In genomic region chr10:28366065-28366677, GRCm38 (mm10) we compare ENCODE assay signal across 22 mouse cellular contexts.
DNase-seq lines count a peak whose midpoint lies in the region; ATAC-seq and TF ChIP-seq lines count a peak whose summit lies in the region.
"Had no signal": no experiment of that assay in that cellular context is flagged by ENCODE, and none has a peak within 500 bp of the region (broad histone marks: within the 10 kb centered on the region; RNA-seq: fewer than 3 reads in every experiment).

No protein-coding gene starts in this region.

- H3K4me2 ChIP-seq in midbrain, embryonic 13.5 days (replicated peaks): no peak overlapping the region
- H3K4me2 ChIP-seq in midbrain, embryonic 11.5 days: no peak overlapping the region
- H3K4me2 ChIP-seq in hindbrain, embryonic 15.5 days: no peak overlapping the region
- H3K4me2 ChIP-seq in midbrain, postnatal 0 days (ENCODE audit: low read depth, low read length, poor library complexity, severe bottlenecking): no peak overlapping the region
- no peak overlapping the region for H3K4me2 ChIP-seq in intestine, embryonic 15.5 days (replicated peaks)
- H3K4me2 ChIP-seq: embryonic facial prominence, embryonic 12.5 days; heart, embryonic 15.5 days; limb, embryonic 13.5 days; liver, embryonic 12.5 days had no signal

- DNase-seq in midbrain, embryonic 11.5 days (ENCODE audit: low spot score, missing footprints): no peak
- DNase-seq in embryo, embryonic 11 days: peak; percentile 27
- peak; percentile 11 for DNase-seq in midbrain, postnatal 0 days (ENCODE audit: low spot score)
- DNase-seq in kidney, postnatal 10 days: no peak
- DNase-seq in thymus, postnatal 14 days: no peak
- DNase-seq: adrenal gland, postnatal 25 days; cerebellum, adult 9-10 months; gastrocnemius, adult 2 months; heart, postnatal 36 days; kidney, adult 9 months; kidney, postnatal 36 days; lung, adult 18-20 months; lung, postnatal 14 days; right cerebral cortex, postnatal 4 days; thymus, postnatal 25 days had no signal

- no peaks in the 10 kb centered on the region for H3K36me3 ChIP-seq in midbrain, embryonic 13.5 days
- no peaks in the 10 kb centered on the region for H3K36me3 ChIP-seq in midbrain, embryonic 11.5 days (ENCODE audit: control insufficient read depth, insufficient read depth, low read length)
- H3K36me3 ChIP-seq in hindbrain, embryonic 15.5 days: no peaks in the 10 kb centered on the region
- H3K36me3 ChIP-seq in midbrain, postnatal 0 days (ENCODE audit: insufficient read depth, low read length): no peaks in the 10 kb centered on the region
- H3K36me3 ChIP-seq in intestine, embryonic 15.5 days: no peaks in the 10 kb centered on the region
- H3K36me3 ChIP-seq: embryonic facial prominence, embryonic 12.5 days; heart, embryonic 15.5 days; limb, embryonic 13.5 days; liver, embryonic 12.5 days had no signal

- peak overlapping the region; percentile 31 for H3K27ac ChIP-seq in midbrain, embryonic 13.5 days
- no peak overlapping the region for H3K27ac ChIP-seq in midbrain, embryonic 11.5 days (ENCODE audit: low read depth, low read length)
- H3K27ac ChIP-seq in hindbrain, embryonic 15.5 days (replicated peaks): 0 out of 2 replicates have a peak overlapping the region, but pooled peaks have one; percentile 15
- no peak overlapping the region for H3K27ac ChIP-seq in midbrain, postnatal 0 days (ENCODE audit: low read depth, low read length)
- no peak overlapping the region for H3K27ac ChIP-seq in intestine, embryonic 15.5 days
- H3K27ac ChIP-seq: embryonic facial prominence, embryonic 12.5 days; gastrocnemius, adult 2 months; heart, embryonic 15.5 days; limb, embryonic 13.5 days; liver, embryonic 12.5 days had no signal

- TF ChIP-seq CTCF in midbrain, postnatal 0 days (IDR thresholded peaks at IDR 0.05): no peak

- 80% methylated on average over 5 of the region's 5 CpGs for WGBS in midbrain, embryonic 13.5 days
- 89% methylated on average over 5 of the region's 5 CpGs for WGBS in midbrain, embryonic 11.5 days
- WGBS in hindbrain, embryonic 15.5 days: 60% methylated on average over 5 of the region's 5 CpGs
- WGBS in midbrain, postnatal 0 days: 76% methylated on average over 5 of the region's 5 CpGs
- WGBS in intestine, embryonic 15.5 days: 80% methylated on average over 5 of the region's 5 CpGs

- no peak overlapping the region for H3K4me3 ChIP-seq in midbrain, embryonic 13.5 days (replicated peaks)
- no peak overlapping the region for H3K4me3 ChIP-seq in midbrain, embryonic 11.5 days (ENCODE audit: low read depth, low read length)
- H3K4me3 ChIP-seq in hindbrain, embryonic 15.5 days: no peak overlapping the region
- H3K4me3 ChIP-seq in midbrain, postnatal 0 days (ENCODE audit: low read depth, low read length): no peak overlapping the region
- H3K4me3 ChIP-seq in intestine, embryonic 15.5 days (replicated peaks): no peak overlapping the region
- H3K4me3 ChIP-seq: embryonic facial prominence, embryonic 12.5 days; gastrocnemius, adult 2 months; heart, embryonic 15.5 days; limb, embryonic 13.5 days; liver, embryonic 12.5 days had no signal

- H3K4me1 ChIP-seq in midbrain, embryonic 13.5 days (replicated peaks): no peaks in the 10 kb centered on the region
- H3K4me1 ChIP-seq in midbrain, embryonic 11.5 days (ENCODE audit: control insufficient read depth, insufficient read depth, low read length): no peaks in the 10 kb centered on the region
- H3K4me1 ChIP-seq in hindbrain, embryonic 15.5 days (replicated peaks): no peaks in the 10 kb centered on the region; the same call in 1 of the 2 replicates
- H3K4me1 ChIP-seq in midbrain, postnatal 0 days (ENCODE audit: insufficient read depth, low read length): no peaks in the 10 kb centered on the region
- no peaks in the 10 kb centered on the region for H3K4me1 ChIP-seq in intestine, embryonic 15.5 days (replicated peaks)
- H3K4me1 ChIP-seq: liver, embryonic 12.5 days had no signal

- 0 out of 2 replicates have a peak, but pooled peaks have one; percentile 9 for ATAC-seq in midbrain, embryonic 13.5 days
- no peak for ATAC-seq in midbrain, embryonic 11.5 days (ENCODE audit: low FRiP score)
- peak; percentile 72; the same call in 1 of the 2 replicates for ATAC-seq in hindbrain, embryonic 15.5 days (ENCODE audit: low FRiP score, low read depth)
- ATAC-seq in midbrain, postnatal 0 days (ENCODE audit: low FRiP score): no peak
- no peak for ATAC-seq in intestine, embryonic 15.5 days
- ATAC-seq: liver, embryonic 12.5 days had no signal

- H3K9ac ChIP-seq in midbrain, embryonic 13.5 days (replicated peaks): no peak overlapping the region
- H3K9ac ChIP-seq in midbrain, embryonic 11.5 days (ENCODE audit: low read length): no peak overlapping the region
- no peak overlapping the region for H3K9ac ChIP-seq in hindbrain, embryonic 15.5 days
- H3K9ac ChIP-seq in midbrain, postnatal 0 days (replicated peaks; ENCODE audit: low read length, poor library complexity, severe bottlenecking): no peak overlapping the region
- no peak overlapping the region for H3K9ac ChIP-seq in intestine, embryonic 15.5 days
- H3K9ac ChIP-seq: embryonic facial prominence, embryonic 12.5 days; heart, embryonic 15.5 days; limb, embryonic 13.5 days; liver, embryonic 12.5 days had no signal

- no peaks in the 10 kb centered on the region for H3K9me3 ChIP-seq in midbrain, embryonic 13.5 days
- no peaks in the 10 kb centered on the region for H3K9me3 ChIP-seq in midbrain, embryonic 11.5 days (ENCODE audit: control insufficient read depth, low read length)
- H3K9me3 ChIP-seq in hindbrain, embryonic 15.5 days: no peaks in the 10 kb centered on the region
- no peaks in the 10 kb centered on the region for H3K9me3 ChIP-seq in midbrain, postnatal 0 days (ENCODE audit: low read length)
- no peaks in the 10 kb centered on the region for H3K9me3 ChIP-seq in intestine, embryonic 15.5 days
- H3K9me3 ChIP-seq: embryonic facial prominence, embryonic 12.5 days; heart, embryonic 15.5 days; limb, embryonic 13.5 days; liver, embryonic 12.5 days had no signal

- no peaks in the 10 kb centered on the region for H3K27me3 ChIP-seq in midbrain, embryonic 13.5 days
- H3K27me3 ChIP-seq in midbrain, embryonic 11.5 days (ENCODE audit: control insufficient read depth, insufficient read depth, low read length): no peaks in the 10 kb centered on the region
- no peaks in the 10 kb centered on the region for H3K27me3 ChIP-seq in hindbrain, embryonic 15.5 days
- H3K27me3 ChIP-seq in midbrain, postnatal 0 days (ENCODE audit: insufficient read depth, low read length): no peaks in the 10 kb centered on the region
- no peaks in the 10 kb centered on the region for H3K27me3 ChIP-seq in intestine, embryonic 15.5 days (replicated peaks)
- H3K27me3 ChIP-seq: embryonic facial prominence, embryonic 12.5 days; heart, embryonic 15.5 days; limb, embryonic 13.5 days; liver, embryonic 12.5 days had no signal

Comparison
In these comparisons a context has a peak if more than half of its experiments do, and no peak if none do; other contexts are left out.
1. ATAC-seq: peak in midbrain, embryonic 13.5 days (single experiment) and hindbrain, embryonic 15.5 days (single experiment); none in midbrain, embryonic 11.5 days (single experiment), midbrain, postnatal 0 days (single experiment) and intestine, embryonic 15.5 days (single experiment).
2. H3K27ac ChIP-seq: peak in midbrain, embryonic 13.5 days (single experiment) and hindbrain, embryonic 15.5 days (single experiment); none in midbrain, embryonic 11.5 days (single experiment), midbrain, postnatal 0 days (single experiment) and intestine, embryonic 15.5 days (single experiment).
3. DNase-seq: peak in embryo, embryonic 11 days (single experiment) and midbrain, postnatal 0 days (single experiment); none in midbrain, embryonic 11.5 days (single experiment), kidney, postnatal 10 days (single experiment) and thymus, postnatal 14 days (single experiment).